In the genomic region with DNA sequence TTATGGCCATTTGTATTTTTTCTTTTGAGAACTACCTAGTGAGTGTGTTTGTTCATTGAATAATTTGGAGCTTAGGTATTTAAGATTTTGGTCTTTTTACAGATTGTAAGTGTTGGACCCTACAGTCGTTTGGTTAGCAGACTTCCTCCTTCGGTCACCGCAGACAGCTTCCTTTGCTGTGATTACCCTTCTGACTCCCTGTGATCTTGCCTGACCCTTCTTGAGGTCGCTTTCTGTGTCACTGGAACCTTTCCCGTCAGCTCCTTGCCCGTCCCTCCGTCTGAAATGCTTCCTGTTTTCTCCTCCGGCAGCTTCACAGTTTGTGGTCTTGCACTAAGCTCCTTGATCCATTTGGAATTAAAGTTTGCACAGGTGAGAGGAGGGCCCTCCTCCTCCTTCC, we compare ENCODE assay signal across 31 mouse cellular contexts. TPM values are rescaled to one million over a fixed set of nuclear protein-coding genes. Genes with fewer than 3 reads are reported as not detected.
A peak's percentile ranks its signal among the peaks of the same experiment; 100 is the strongest.
DNase-seq lines count a peak whose midpoint lies in the region; ATAC-seq and TF ChIP-seq lines count a peak whose summit lies in the region.
"Had no signal": no experiment of that assay in that cellular context is flagged by ENCODE, and none has a peak within 500 bp of the region (broad histone marks: within the 10 kb centered on the region; RNA-seq: fewer than 3 reads in every experiment).

No protein-coding gene starts in this region.

- no peak for TF ChIP-seq CTCF in lung, postnatal 0 days (IDR thresholded peaks at IDR 0.05)

- H3K27ac ChIP-seq in lung, postnatal 0 days (ENCODE audit: low read length), result no peak overlapping the region
- H3K27ac ChIP-seq: embryonic facial prominence, embryonic 13.5 days; forebrain, embryonic 13.5 days; gastrocnemius, adult 2 months; heart, embryonic 10.5 days; hindbrain, embryonic 12.5 days; limb, embryonic 15.5 days; midbrain, embryonic 13.5 days; neural tube, embryonic 12.5 days; stomach, embryonic 15.5 days had no signal

- H3K4me2 ChIP-seq in lung, postnatal 0 days (replicated peaks; ENCODE audit: low read depth, low read length), result no peak overlapping the region
- H3K4me2 ChIP-seq: embryonic facial prominence, embryonic 13.5 days; forebrain, embryonic 13.5 days; hindbrain, embryonic 12.5 days; limb, embryonic 15.5 days; midbrain, embryonic 13.5 days; neural tube, embryonic 12.5 days; stomach, embryonic 15.5 days had no signal

- no peak for TF ChIP-seq EP300 in lung, postnatal 0 days (IDR thresholded peaks at IDR 0.05)

- no peaks in the 10 kb centered on the region for H3K27me3 ChIP-seq in lung, postnatal 0 days (replicated peaks; ENCODE audit: insufficient read depth, low read length)
- H3K27me3 ChIP-seq: CH12.LX; embryonic facial prominence, embryonic 13.5 days; forebrain, embryonic 13.5 days; hindbrain, embryonic 12.5 days; limb, embryonic 15.5 days; midbrain, embryonic 13.5 days; neural tube, embryonic 12.5 days; Patski; stomach, embryonic 15.5 days had no signal

- H3K4me3 ChIP-seq in lung, postnatal 0 days (ENCODE audit: low read depth, low read length), result no peak overlapping the region
- H3K4me3 ChIP-seq: embryonic facial prominence, embryonic 13.5 days; forebrain, embryonic 13.5 days; gastrocnemius, adult 2 months; heart, embryonic 10.5 days; hindbrain, embryonic 12.5 days; limb, embryonic 15.5 days; midbrain, embryonic 13.5 days; neural tube, embryonic 12.5 days; stomach, embryonic 15.5 days had no signal

- no peaks in the 10 kb centered on the region for H3K4me1 ChIP-seq in lung, postnatal 0 days (ENCODE audit: insufficient read depth, low read depth, low read length)
- H3K4me1 ChIP-seq: neural tube, embryonic 12.5 days; stomach, embryonic 15.5 days had no signal

- 23% methylated on average over 8 of the region's 8 CpGs for WGBS in lung, postnatal 0 days

- no peak for ATAC-seq in lung, postnatal 0 days
- ATAC-seq in frontal cortex, adult (ENCODE audit: low TSS enrichment), result no peak
- ATAC-seq in erythroblast, adult 5-6 weeks (replicated peaks; ENCODE audit: low FRiP score, poor library complexity, severe bottlenecking), result no peak
- ATAC-seq: forebrain, embryonic 13.5 days; midbrain, embryonic 13.5 days; Patski had no signal

- no peaks in the 10 kb centered on the region for H3K9me3 ChIP-seq in lung, postnatal 0 days (ENCODE audit: low read length)
- H3K9me3 ChIP-seq: embryonic facial prominence, embryonic 13.5 days; forebrain, embryonic 13.5 days; G1E; heart, embryonic 10.5 days; hindbrain, embryonic 12.5 days; limb, embryonic 15.5 days; midbrain, embryonic 13.5 days; neural tube, embryonic 12.5 days; stomach, embryonic 15.5 days had no signal

- 0 out of 2 replicates have a peak, but pooled peaks cover 10% of the 10 kb centered on the region for H3K36me3 ChIP-seq in lung, postnatal 0 days (ENCODE audit: insufficient read depth, low read length)

- H3K9ac ChIP-seq in lung, postnatal 0 days (replicated peaks; ENCODE audit: low read depth), result no peak overlapping the region
- H3K9ac ChIP-seq: embryonic facial prominence, embryonic 13.5 days; forebrain, embryonic 13.5 days; hindbrain, embryonic 12.5 days; limb, embryonic 15.5 days; midbrain, embryonic 13.5 days; neural tube, embryonic 12.5 days; stomach, embryonic 15.5 days had no signal

- DNase-seq in embryo, embryonic 10 days (ENCODE audit: low spot score), result peak; percentile 35
- no peak for DNase-seq in embryo, embryonic 9.5 days (ENCODE audit: extremely low spot score)
- peak; percentile 34 for DNase-seq in lung, postnatal 0 days (ENCODE audit: low spot score)
- no peak for DNase-seq in lung, adult 18-20 months
- DNase-seq in induced T-regulatory cell, adult 2 months (ENCODE audit: low read depth), result peak; percentile 14
- DNase-seq in testis, postnatal 10 days (ENCODE audit: low spot score), result no peak
- DNase-seq: adrenal gland, adult 2 months; cerebellum, adult 11-12 months; cerebellum, postnatal 10 days; gastrocnemius, adult 2 months; kidney, adult 2 months; kidney, postnatal 14 days; left cerebral cortex, postnatal 4 days; lung, adult 2 months; retina, postnatal 1 day; right cerebral cortex, postnatal 4 days; thymus, adult 18-20 months; thymus, postnatal 36 days had no signal

RNA-seq across cellular contexts. Expression of gene Ssx2ip, which starts 17.3 kb away (rescaled TPM):
- 21.8 and 25.0 TPM in 2 replicates for polyA plus RNA-seq in lung, postnatal 0 days (2015; fragmentation: Nextera tagmentation; extraction: Ambion mirVana)
- total RNA-seq in erythroblast, adult 5-6 weeks (2015; ENCODE audit: low replicate concordance), result 13.2 and 15.0 TPM in 2 replicates
- 25.0 and 37.5 TPM in 2 replicates for total RNA-seq in erythroblast, adult 5-6 weeks (2017; ENCODE audit: low replicate concordance)

RNA-seq across cellular contexts. Expression of gene Ctbs, which starts 27.8 kb away (rescaled TPM):
- polyA plus RNA-seq in lung, postnatal 0 days (2015; fragmentation: Nextera tagmentation; extraction: Ambion mirVana), result 14.8 and 15.9 TPM in 2 replicates
- total RNA-seq in erythroblast, adult 5-6 weeks (2015; ENCODE audit: low replicate concordance), result 6.5 and 9.6 TPM in 2 replicates
- total RNA-seq in erythroblast, adult 5-6 weeks (2017; ENCODE audit: low replicate concordance), result 2.9 and 4.6 TPM in 2 replicates

Comparison
In these comparisons a context has a peak if more than half of its experiments do, and no peak if none do; other contexts are left out.
1. DNase-seq: peak in embryo, embryonic 10 days (single experiment), lung, postnatal 0 days (single experiment) and induced T-regulatory cell, adult 2 months (single experiment); none in embryo, embryonic 9.5 days (single experiment), lung, adult 18-20 months (0 of 2) and testis, postnatal 10 days (single experiment).